Mouse (Mus musculus): ENCODE results near the gene Plscr4.
A peak's percentile ranks its signal among the peaks of the same experiment; 100 is the strongest.

Plscr4 gene

DNA sequence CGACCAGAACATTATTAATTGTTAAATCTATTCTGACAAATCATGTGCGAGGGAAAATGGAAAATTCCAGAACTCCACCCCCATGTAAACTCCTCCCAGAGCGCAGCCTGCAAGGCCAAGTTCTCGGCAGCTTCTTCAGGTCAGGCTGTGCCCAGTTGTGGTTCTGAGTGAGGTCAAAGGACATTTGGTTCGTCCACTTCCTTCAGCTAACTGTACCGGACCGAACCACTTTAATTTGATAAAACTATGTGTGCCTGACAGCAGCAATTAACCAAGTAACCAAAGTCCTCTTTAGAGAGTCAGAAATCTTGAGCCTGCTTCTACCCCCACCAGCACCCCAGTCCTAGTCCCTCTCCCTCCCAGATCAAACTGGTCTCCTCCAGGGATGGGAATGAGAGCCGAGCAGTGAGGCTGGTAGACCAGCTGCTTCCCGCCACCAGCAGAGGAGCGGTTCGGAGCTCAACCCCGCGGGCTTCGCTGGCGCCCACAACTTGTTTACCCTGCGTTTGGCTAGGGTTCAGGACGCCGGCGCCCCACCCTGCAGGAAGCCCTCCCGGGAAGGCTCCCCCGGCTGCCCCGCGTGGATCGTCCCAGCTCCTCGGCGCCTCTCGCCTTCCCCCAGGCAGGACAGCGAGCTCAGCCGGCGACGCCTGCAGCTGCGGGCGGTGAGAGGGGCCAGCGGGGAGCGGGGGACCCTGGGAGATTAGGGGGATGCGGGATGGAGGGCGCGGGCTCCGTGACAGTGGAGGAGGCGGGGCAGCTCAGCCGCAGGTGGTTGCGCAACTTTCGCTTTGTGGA, at the start of gene Plscr4:
Plscr4 (plus strand) TSS at position 113 of the 798 bp plus-strand sequence.
- DNase-seq = no peak

- DNase-seq = no peak
Measured at GRCm38 (mm10) chr9:92410225-92410624, 46.9 kb upstream of the Plscr4 start.

DNA sequence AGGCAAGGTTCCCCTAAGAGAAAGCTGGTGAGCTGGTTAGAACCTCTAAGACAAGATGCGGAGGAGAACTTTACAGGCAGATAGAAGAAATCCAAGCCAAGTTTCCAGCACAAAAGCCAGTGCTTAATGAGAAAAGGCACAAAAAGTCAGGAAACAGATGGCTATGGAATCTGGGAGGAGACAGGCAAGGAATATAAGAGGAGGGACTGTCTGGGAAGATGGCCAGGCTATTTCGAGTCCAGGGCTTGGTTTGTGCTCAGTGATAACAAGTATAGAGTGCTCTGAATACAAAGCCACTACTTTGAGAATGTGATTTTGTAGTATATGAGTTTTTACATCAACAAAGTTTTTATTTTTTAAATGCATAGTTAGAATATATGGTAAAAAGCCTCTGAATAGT, 45.1 kb upstream of the Plscr4 start:
- DNase-seq = no peak

- DNase-seq = no peak
Measured at GRCm38 (mm10) chr9:92413684-92414083, 43.5 kb upstream of the Plscr4 start.

DNA sequence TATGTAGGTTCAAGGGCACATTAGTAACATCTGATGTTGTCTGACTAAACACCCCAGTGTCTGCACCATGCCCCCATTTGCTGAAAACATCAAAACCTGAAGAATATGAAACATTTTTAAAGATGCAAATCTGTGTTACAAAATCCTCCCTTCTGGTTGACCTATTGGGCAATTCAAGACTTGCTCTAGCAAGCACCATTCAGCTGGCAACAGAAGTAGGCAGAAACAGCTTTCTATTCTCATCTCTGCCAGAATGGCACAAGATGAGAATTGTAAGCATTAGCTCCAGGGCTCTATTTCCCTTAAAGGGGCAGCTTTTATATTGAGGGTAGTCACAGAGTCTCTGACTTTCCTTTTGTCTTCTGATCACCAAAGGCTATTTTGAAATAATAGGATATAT, 19.4 kb upstream of the Plscr4 start:
- DNase-seq = no peak

DNA sequence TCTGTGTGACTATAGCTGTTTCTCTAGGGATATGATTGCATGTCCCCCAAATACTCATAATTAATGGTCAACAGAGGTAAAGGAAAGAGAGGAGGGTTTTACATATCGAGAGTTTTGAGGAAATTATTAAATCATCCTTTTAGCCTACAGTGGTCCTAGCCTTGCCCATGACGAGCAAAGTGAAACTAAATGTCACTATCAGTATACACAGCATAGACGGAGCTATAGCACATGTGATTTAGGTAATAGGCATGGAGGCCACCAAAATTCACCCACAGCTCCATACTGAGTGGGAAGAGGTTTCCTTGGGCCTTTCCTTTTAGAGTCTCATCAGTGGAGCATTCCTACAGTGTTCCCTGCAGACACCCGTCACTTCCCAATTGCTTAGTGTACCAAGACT, 15.7 kb upstream of the Plscr4 start:
- no peak for DNase-seq

DNA sequence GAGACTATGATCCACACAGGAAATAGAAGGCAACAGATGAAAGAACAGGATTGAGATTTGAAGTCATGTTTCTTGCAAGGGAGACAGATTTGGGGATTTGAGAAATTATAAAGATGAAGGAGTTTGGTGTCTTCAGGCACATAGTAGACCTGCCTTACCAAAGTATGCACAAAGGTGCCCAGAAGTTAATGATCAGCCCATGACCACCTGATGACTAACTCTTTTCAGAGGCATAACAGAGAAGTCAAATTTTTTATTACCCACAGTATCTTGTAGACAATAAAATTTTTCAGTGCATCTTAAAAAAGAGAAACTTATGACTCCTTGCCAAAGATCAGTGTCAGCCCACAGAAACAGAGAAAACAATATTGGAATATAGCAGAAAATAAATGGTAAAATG, 12.6 kb upstream of the Plscr4 start:
- DNase-seq = no peak

- DNase-seq = no peak
Measured at GRCm38 (mm10) chr9:92456605-92457004, 568 bp upstream of the Plscr4 start.

DNA sequence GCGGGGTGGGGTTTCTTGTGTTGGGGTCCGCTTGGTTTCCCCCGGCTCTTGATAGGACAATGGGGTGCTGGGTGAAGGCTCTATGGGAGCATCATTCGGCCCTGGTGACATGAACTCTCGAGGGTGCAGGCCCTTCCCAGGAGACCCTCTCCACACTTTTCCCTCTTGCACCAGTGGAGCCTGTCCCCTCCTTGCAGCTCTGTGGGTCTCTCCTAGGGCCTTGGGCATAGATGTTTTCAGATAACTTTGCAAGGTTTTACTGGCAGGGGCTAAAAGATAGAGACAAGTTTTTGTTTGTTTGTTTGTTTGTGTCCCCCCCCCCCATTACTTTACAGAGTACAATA, 858 bp downstream of the Plscr4 start:
- no peak for DNase-seq

DNA sequence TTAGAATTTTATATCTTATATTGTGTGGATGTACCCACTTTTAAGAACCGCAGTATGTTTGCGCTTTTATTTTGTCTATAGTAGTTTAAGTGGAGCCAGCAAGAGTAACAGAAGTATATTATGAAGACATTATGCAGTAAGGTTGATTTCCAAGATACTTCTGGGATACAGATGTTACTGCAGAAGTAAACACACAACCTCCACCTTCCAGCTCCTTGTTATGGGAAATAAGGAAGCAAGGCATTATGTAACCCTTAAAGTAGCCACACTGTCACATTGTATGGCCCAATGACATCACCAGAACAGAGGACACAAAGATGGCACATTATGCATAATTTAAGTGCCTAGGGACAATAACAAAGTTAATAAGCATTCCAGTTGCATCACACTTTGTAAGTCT, 1.2 kb downstream of the Plscr4 start:
- no peak for DNase-seq

- no peak for DNase-seq
Measured at GRCm38 (mm10) chr9:92467724-92468123, 10.6 kb downstream of the Plscr4 start.

GRCm38 (mm10) chr9:92472256-92472855, 15.2 kb downstream of the Plscr4 start:
- DNase-seq = no peak

- DNase-seq = no peak
Measured at GRCm38 (mm10) chr9:92473178-92473577, 16.0 kb downstream of the Plscr4 start.

DNA sequence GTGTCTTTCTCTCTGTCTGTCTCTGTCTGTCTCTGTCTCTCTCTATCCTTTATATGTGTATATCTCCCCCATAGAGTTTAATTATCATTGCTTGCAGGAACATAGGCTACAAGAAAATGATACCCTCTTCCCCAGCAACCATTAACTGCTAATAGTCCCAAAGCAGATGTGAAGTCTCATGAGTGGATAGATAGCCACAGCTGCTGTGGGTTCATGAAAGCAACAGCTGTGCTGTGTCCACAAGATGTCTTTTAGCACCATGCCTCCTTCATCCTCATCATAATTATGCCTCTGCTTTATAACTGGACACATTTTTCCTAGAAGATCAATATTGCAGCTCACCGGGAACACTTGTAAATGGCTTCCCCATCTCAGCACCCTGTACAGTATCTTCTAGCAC, 17.1 kb downstream of the Plscr4 start:
- DNase-seq = no peak

DNA sequence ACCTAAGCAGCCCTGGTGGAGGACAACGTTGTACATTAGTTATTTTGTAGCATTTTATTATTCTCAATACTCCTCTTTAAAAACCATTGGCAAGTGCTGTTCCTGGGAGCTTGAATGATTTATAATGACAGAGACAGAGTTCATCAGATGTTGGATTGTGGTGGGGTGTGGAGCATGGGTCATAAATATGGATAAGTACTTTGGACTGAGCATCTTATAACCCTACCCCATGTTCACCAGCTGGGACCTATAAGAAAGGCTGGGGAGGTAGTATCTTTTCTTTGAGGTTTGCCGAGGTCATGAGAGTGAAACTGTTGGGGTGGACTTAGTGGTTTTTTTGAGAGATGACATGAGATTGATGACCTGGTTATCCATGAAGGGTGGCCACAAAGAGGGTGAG, 24.5 kb downstream of the Plscr4 start:
- DNase-seq = no peak

GRCm38 (mm10) chr9:92482551-92482950, 25.4 kb downstream of the Plscr4 start:
- DNase-seq = no peak

- no peak for DNase-seq
Measured at GRCm38 (mm10) chr9:92484710-92485267, 27.6 kb downstream of the Plscr4 start.

GRCm38 (mm10) chr9:92489857-92490256, 32.7 kb downstream of the Plscr4 start:
- no peak for DNase-seq

DNA sequence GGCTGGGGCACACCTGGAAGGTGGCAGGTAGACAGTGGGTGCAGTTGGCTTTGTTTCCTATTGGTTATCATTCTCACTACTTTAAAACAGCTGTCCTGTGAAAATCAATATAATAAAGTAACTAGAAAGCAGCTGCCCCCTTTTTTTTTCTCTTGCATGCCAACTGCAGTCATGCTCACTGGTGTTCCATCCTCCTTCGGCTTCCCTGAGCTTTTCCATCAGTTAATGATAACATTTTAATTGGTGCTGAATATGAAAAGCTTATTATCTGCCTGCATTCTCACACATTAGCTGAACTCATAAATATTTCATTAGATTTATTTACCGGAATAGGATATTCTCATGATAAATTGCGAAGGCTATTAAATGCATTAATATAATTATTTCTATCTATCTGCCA, 33.1 kb downstream of the Plscr4 start:
- DNase-seq = no peak

- no peak for DNase-seq
Measured at GRCm38 (mm10) chr9:92491274-92491673, 34.1 kb downstream of the Plscr4 start.

DNA sequence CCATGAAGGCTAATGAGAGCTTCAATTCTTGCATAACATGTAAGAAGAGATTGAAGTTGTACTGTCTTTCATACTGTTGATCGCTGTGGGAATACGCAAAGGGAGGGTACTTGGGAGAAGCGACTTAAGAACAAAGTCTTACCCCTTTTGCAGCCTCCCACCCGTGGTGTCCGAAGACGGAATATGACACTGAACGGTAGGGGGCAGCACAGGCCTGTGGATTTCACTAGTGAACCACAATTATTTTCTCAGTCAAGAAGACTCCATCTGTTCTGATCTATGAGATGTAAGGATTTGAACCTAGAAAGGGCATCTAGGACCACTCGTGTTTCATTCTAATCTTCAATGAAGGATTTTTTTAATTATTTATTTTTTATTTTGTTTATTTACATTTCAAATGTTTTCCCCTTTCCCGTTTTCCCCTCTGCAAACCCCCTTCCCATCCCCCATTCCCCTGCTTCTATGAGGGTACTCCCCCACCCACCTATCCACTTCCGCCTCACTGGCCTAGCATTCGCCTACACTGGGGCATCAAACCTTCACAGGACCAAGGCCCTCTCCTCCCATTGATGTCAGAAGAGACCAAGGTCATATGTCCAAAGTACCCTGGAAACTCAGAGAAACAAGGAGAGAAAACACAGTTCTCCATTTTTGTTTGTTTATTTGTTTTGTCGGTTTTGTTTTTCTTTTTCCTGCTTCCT, 42.7 kb downstream of the Plscr4 start:
- peak; percentile 56 for DNase-seq

DNA sequence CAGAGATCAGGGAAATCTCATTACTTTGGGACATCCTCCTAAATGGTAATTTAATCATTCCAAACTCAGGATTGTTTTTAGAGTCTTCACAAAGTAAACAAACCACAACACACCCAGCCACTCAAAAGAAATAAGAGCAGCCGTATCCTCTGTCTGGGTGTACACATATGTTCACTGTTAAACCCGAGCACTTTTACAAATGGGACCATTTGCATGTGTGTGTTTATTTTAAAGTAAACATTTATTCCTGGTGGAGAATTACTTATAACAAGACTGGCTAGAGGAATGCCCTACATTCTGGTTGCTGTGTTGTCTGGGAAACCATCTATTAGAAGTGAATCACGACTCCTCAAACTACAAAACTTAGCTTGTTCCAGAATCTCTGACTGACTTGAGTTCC, 47.1 kb downstream of the Plscr4 start:
- no peak for DNase-seq

DNA sequence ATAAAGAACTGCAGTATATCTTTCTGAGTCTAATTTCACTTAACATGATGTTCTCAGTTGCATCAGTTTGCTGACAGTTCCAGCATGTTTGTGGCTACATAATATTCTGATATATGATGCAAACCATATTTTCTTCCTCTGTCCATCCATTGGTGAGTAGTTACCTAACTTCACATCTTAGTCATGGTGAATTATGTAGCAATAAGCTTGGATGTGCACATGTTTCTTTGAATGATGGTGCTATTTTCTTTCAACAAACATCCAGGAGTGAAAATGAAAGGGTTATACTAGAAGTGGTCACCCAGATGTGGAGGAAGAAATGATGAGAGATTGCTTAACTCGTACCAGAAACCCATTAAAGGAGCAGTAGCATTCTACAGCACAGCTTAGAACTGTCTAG, 47.7 kb downstream of the Plscr4 start:
- no peak for DNase-seq

DNA sequence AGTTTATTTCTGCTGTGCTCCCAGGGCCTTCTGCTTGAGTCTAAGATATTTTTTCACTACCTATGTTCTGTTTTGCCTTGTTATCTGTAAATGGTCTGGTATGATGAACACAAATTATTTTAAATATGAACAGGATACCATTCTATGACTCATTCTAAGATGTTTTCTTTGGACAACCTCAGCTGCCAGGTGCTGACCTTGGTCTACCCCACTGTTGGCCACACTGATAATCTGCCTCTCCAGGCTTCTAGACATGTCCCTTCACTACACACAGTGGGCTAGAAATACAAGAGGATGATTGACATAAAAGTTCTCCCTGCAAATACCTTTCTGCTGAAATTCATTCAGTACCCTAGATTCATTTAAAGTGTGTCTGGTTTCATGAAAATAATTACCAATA, 54.5 kb downstream of the Plscr4 start:
- no peak for DNase-seq
